Mouse (Mus musculus) cerebellum, adult 2 months (tissue): ENCODE results near the gene Cib1.

Experiments used
- CTCF ChIP-seq: fragments of 200-500 bp; IDR thresholded peaks from 2 replicates; pipeline ENCODE4 v1.5.1; 2011; ENCODE audit warnings: low read depth, mild to moderate bottlenecking, control low read depth, low read length, moderate library complexity, borderline replicate concordance; ENCODE audit not compliant: insufficient read depth
- POLR2A ChIP-seq: fragments of 200-500 bp; IDR thresholded peaks from 2 replicates; pipeline ENCODE4 v1.6.1; 2011; ENCODE audit warnings: low read length, control low read depth, borderline replicate concordance; ENCODE audit not compliant: insufficient read depth

GRCm38 (mm10) chr7:80220237-80220797 is 12.3 kb downstream of the Cib1 start:
- TF ChIP-seq CTCF, result no peak
- no peak for TF ChIP-seq POLR2A
